Mouse (Mus musculus): ENCODE results near the gene Islr2. TPM values are rescaled to one million over a fixed set of nuclear protein-coding genes. Genes with fewer than 3 reads are reported as not detected.

Islr2 gene
- polyA plus RNA-seq, 1 experiment from 2014 or later, result 13.2 TPM

GRCm38 (mm10) chr9:58228777-58229466, 24.8 kb upstream of the Islr2 start:
- ATAC-seq (ENCODE audit: low read depth), result no peak
- Histone ChIP-seq H3K9me3 (ENCODE audit: control insufficient read depth, low read length) (no peaks in the 10 kb centered on the region), H3K27ac (ENCODE audit: low read depth, low read length) (no peak overlapping the region), H3K9ac (replicated peaks; ENCODE audit: low read depth, low read length) (no peak overlapping the region), H3K4me2 (ENCODE audit: low read depth, low read length) (no peak overlapping the region), H3K4me1 (ENCODE audit: control insufficient read depth, insufficient read depth, low read length) (no peaks in the 10 kb centered on the region), H3K4me3 (ENCODE audit: low read depth, low read length) (no peak overlapping the region), H3K27me3 (ENCODE audit: control insufficient read depth, insufficient read depth, low read length) (no peaks in the 10 kb centered on the region), H3K36me3 (ENCODE audit: control insufficient read depth, insufficient read depth, low read length) (no peaks in the 10 kb centered on the region)
- WGBS, result 93% methylated on average over 9 of the region's 9 CpGs

- Histone ChIP-seq H3K9ac (replicated peaks; ENCODE audit: low read depth, low read length) (no peak overlapping the region), H3K36me3 (ENCODE audit: control insufficient read depth, insufficient read depth, low read length) (no peaks in the 10 kb centered on the region), H3K9me3 (ENCODE audit: control insufficient read depth, low read length) (no peaks in the 10 kb centered on the region), H3K27ac (ENCODE audit: low read depth, low read length) (no peak overlapping the region), H3K27me3 (ENCODE audit: control insufficient read depth, insufficient read depth, low read length) (no peaks in the 10 kb centered on the region), H3K4me3 (ENCODE audit: low read depth, low read length) (no peak overlapping the region), H3K4me1 (ENCODE audit: control insufficient read depth, insufficient read depth, low read length) (no peaks in the 10 kb centered on the region), H3K4me2 (ENCODE audit: low read depth, low read length) (no peak overlapping the region)
- 60% methylated on average over 9 of the region's 9 CpGs for WGBS
- ATAC-seq (ENCODE audit: low read depth), result no peak
Measured at GRCm38 (mm10) chr9:58225915-58226913, 22.1 kb upstream of the Islr2 start.

DNA sequence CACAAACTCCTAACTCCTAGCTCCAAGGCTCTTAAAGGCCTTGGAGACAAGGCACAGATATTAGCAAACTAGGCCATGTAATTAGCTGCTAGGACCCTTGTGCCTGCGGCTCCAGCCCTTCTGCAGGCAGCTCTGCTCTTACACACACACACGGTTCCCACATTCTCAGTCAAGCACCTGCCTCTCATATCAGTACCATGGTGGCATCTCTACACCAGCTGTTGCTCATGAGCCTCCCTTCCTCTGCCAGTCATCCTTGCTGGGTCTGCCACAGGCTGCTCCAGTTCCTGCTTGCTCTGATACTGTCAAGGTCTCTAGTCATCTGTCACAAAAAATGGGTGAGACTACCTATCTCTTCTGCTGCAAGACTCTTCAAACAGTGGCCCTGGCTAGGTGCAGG, 20.2 kb upstream of the Islr2 start:
- no peak for ATAC-seq (ENCODE audit: low read depth)
- no peaks in the 10 kb centered on the region for H3K27me3 ChIP-seq (ENCODE audit: control insufficient read depth, insufficient read depth, low read length)
- H3K9me3 ChIP-seq (ENCODE audit: control insufficient read depth, low read length), result no peaks in the 10 kb centered on the region
- no peak overlapping the region for H3K9ac ChIP-seq (replicated peaks; ENCODE audit: low read depth, low read length)
- WGBS, result 84% methylated on average over 2 of the region's 2 CpGs
- no peak overlapping the region for H3K4me3 ChIP-seq (ENCODE audit: low read depth, low read length)
- no peak overlapping the region for H3K27ac ChIP-seq (ENCODE audit: low read depth, low read length)
- no peaks in the 10 kb centered on the region for H3K36me3 ChIP-seq (ENCODE audit: control insufficient read depth, insufficient read depth, low read length)
- H3K4me2 ChIP-seq (ENCODE audit: low read depth, low read length), result no peak overlapping the region
- H3K4me1 ChIP-seq (ENCODE audit: control insufficient read depth, insufficient read depth, low read length), result no peaks in the 10 kb centered on the region

GRCm38 (mm10) chr9:58220218-58220903, 16.2 kb upstream of the Islr2 start:
- Histone ChIP-seq H3K4me2 (ENCODE audit: low read depth, low read length) (no peak overlapping the region), H3K4me3 (ENCODE audit: low read depth, low read length) (no peak overlapping the region)

GRCm38 (mm10) chr9:58218539-58218938, 14.4 kb upstream of the Islr2 start:
- Histone ChIP-seq H3K36me3 (ENCODE audit: control insufficient read depth, insufficient read depth, low read length) (no peaks in the 10 kb centered on the region), H3K27me3 (ENCODE audit: control insufficient read depth, insufficient read depth, low read length) (no peaks in the 10 kb centered on the region), H3K9ac (replicated peaks; ENCODE audit: low read depth, low read length) (no peak overlapping the region), H3K4me2 (ENCODE audit: low read depth, low read length) (no peak overlapping the region), H3K9me3 (ENCODE audit: control insufficient read depth, low read length) (no peaks in the 10 kb centered on the region), H3K4me3 (ENCODE audit: low read depth, low read length) (no peak overlapping the region), H3K27ac (ENCODE audit: low read depth, low read length) (no peak overlapping the region), H3K4me1 (ENCODE audit: control insufficient read depth, insufficient read depth, low read length) (peaks cover 5% of the 10 kb centered on the region; the same call in 1 of the 2 replicates)
- WGBS, result 94% methylated on average over 3 of the region's 3 CpGs
- ATAC-seq (ENCODE audit: low read depth), result no peak

More at GRCm38 (mm10) chr9:58220218-58220903, 16.2 kb upstream of the Islr2 start:
- Histone ChIP-seq H3K4me1 (ENCODE audit: control insufficient read depth, insufficient read depth, low read length) (no peaks in the 10 kb centered on the region), H3K27me3 (ENCODE audit: control insufficient read depth, insufficient read depth, low read length) (no peaks in the 10 kb centered on the region), H3K36me3 (ENCODE audit: control insufficient read depth, insufficient read depth, low read length) (no peaks in the 10 kb centered on the region), H3K9ac (replicated peaks; ENCODE audit: low read depth, low read length) (no peak overlapping the region), H3K27ac (ENCODE audit: low read depth, low read length) (no peak overlapping the region), H3K9me3 (ENCODE audit: control insufficient read depth, low read length) (no peaks in the 10 kb centered on the region)
- no peak for ATAC-seq (ENCODE audit: low read depth)
- WGBS, result 75% methylated on average over 24 of the region's 24 CpGs

DNA sequence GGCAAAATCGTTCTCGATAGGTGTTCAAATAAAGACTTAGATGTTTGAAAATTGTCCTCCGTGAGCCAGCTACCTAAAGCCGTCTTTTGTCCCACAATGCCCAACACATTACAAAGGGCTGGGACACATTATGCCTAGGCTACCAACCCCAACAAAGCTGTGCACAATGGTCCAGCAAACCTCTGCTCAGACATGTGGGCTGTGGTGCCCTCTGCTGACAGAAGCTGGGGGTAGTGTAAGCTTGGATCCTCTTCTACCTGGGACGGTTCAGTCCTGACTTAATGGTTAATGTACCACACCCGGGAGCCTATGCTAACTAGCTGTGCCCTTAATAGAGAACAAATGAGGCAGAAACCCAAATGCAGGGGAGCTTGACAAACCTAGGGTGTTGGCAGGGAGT, 12.3 kb upstream of the Islr2 start:
- H3K4me3 ChIP-seq (ENCODE audit: low read depth, low read length), result no peak overlapping the region
- no peaks in the 10 kb centered on the region for H3K36me3 ChIP-seq (ENCODE audit: control insufficient read depth, insufficient read depth, low read length)
- H3K9me3 ChIP-seq (ENCODE audit: control insufficient read depth, low read length), result no peaks in the 10 kb centered on the region
- no peak overlapping the region for H3K27ac ChIP-seq (ENCODE audit: low read depth, low read length)
- ATAC-seq (ENCODE audit: low read depth), result no peak
- no peak overlapping the region for H3K9ac ChIP-seq (replicated peaks; ENCODE audit: low read depth, low read length)
- WGBS, result 46% methylated on average over 6 of the region's 6 CpGs
- H3K4me2 ChIP-seq (ENCODE audit: low read depth, low read length), result no peak overlapping the region
- H3K27me3 ChIP-seq (ENCODE audit: control insufficient read depth, insufficient read depth, low read length), result no peaks in the 10 kb centered on the region
- peaks cover 5% of the 10 kb centered on the region; the same call in 1 of the 2 replicates for H3K4me1 ChIP-seq (ENCODE audit: control insufficient read depth, insufficient read depth, low read length)

GRCm38 (mm10) chr9:58214519-58215180, 10.5 kb upstream of the Islr2 start:
- no peak for ATAC-seq (ENCODE audit: low read depth)
- Histone ChIP-seq H3K36me3 (ENCODE audit: control insufficient read depth, insufficient read depth, low read length) (no peaks in the 10 kb centered on the region), H3K9ac (replicated peaks; ENCODE audit: low read depth, low read length) (no peak overlapping the region), H3K4me1 (ENCODE audit: control insufficient read depth, insufficient read depth, low read length) (peaks cover 5% of the 10 kb centered on the region; the same call in 1 of the 2 replicates), H3K27ac (ENCODE audit: low read depth, low read length) (no peak overlapping the region), H3K27me3 (ENCODE audit: control insufficient read depth, insufficient read depth, low read length) (no peaks in the 10 kb centered on the region), H3K4me3 (ENCODE audit: low read depth, low read length) (no peak overlapping the region), H3K9me3 (ENCODE audit: control insufficient read depth, low read length) (no peaks in the 10 kb centered on the region), H3K4me2 (ENCODE audit: low read depth, low read length) (no peak overlapping the region)
- WGBS, result 51% methylated on average over 8 of the region's 8 CpGs

DNA sequence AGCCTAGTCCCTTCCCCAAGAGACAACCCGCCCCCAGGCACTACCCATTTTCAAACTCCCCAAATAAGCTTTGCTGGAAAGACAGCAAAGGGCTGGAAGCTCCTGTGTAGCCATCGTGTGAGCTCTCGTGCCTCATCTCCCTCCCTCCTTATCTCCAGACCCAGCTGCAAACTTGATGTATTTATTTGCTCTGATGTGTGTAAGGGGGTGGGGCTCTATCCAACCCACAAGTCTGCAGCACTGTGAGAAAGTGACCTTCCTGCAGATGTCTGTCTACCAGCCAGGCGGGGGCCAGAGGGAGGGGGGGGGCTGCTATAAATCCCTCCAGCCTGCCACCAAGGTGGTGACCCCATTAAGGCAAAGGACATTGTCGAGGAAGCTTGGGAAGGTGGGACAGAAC, 9.7 kb upstream of the Islr2 start:
- no peak; the same call in 1 of the 2 replicates for ATAC-seq (ENCODE audit: low read depth)

More for the DNA sequence above, 9.7 kb upstream of the Islr2 start:
- Histone ChIP-seq H3K36me3 (ENCODE audit: control insufficient read depth, insufficient read depth, low read length) (no peaks in the 10 kb centered on the region), H3K27ac (ENCODE audit: low read depth, low read length) (no peak overlapping the region), H3K4me3 (ENCODE audit: low read depth, low read length) (no peak overlapping the region), H3K4me1 (ENCODE audit: control insufficient read depth, insufficient read depth, low read length) (peaks cover 5% of the 10 kb centered on the region; the same call in 1 of the 2 replicates), H3K27me3 (ENCODE audit: control insufficient read depth, insufficient read depth, low read length) (no peaks in the 10 kb centered on the region), H3K9ac (replicated peaks; ENCODE audit: low read depth, low read length) (no peak overlapping the region), H3K9me3 (ENCODE audit: control insufficient read depth, low read length) (no peaks in the 10 kb centered on the region), H3K4me2 (ENCODE audit: low read depth, low read length) (no peak overlapping the region)
- WGBS, result 17% methylated on average over 5 of the region's 5 CpGs

Measured in neural tube, embryonic 14.5 days (tissue).